Mouse (Mus musculus): ENCODE measurements around the gene Mtap.

DNA sequence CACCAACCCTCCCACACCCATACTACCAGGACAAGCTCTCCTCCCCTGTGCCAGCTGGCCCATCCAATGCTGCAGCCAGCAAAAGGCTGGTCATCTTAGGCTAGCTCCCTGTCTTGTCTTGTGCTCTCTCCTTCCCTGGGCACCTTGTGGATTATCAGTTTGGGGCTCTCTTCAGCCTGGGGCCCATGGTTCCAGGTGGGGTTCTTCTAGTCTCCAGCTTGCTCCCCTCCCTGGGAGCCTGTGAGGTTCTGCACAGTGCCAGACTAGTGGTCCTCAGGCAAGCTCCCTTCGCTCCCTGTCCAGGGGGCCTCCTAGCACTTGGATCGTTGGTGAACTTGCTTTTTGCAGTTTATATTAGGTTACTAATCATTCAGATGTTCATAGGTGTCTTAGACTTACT is 44.7 kb downstream of the Mtap start:
- no peak for TF ChIP-seq CTCF (IDR thresholded peaks at IDR 0.05; ENCODE audit: control insufficient read depth, insufficient read depth, insufficient read length)
- no peak for TF ChIP-seq MAX (IDR thresholded peaks at IDR 0.05)
- TF ChIP-seq MYOG (IDR thresholded peaks at IDR 0.05; ENCODE audit: control insufficient read depth, extremely low read depth, insufficient read length), result no peak
- TF ChIP-seq USF1 (IDR thresholded peaks at IDR 0.05; ENCODE audit: low read depth), result no peak
- no peak for TF ChIP-seq CEBPB (IDR thresholded peaks at IDR 0.05; ENCODE audit: low read depth)
- no peak for TF ChIP-seq MYOD1 (IDR thresholded peaks at IDR 0.05; ENCODE audit: control insufficient read depth, insufficient read length, low read depth)
- TF ChIP-seq FOSL1 (IDR thresholded peaks at IDR 0.05; ENCODE audit: insufficient read depth, low read length, poor library complexity, severe bottlenecking), result no peak

Measured in C2C12 (cell line).